Mouse (Mus musculus): ENCODE results near the gene Mad2l2. TPM values are rescaled to one million over a fixed set of nuclear protein-coding genes. Genes with fewer than 3 reads are reported as not detected.

Gene Mad2l2
- polyA plus RNA-seq, 1 experiment from 2014 or later = 47.6 TPM

- no peak overlapping the region for H3K9ac ChIP-seq (ENCODE audit: low read length)
- WGBS = 0% methylated on average over 28 of the region's 29 CpGs
- peaks cover 15% of the 10 kb centered on the region for H3K4me1 ChIP-seq (replicated peaks; ENCODE audit: control insufficient read depth, insufficient read depth, low read length)
Observed at GRCm38 (mm10) chr4:148164002-148164439, 33.8 kb downstream of the Mad2l2 start.

DNA sequence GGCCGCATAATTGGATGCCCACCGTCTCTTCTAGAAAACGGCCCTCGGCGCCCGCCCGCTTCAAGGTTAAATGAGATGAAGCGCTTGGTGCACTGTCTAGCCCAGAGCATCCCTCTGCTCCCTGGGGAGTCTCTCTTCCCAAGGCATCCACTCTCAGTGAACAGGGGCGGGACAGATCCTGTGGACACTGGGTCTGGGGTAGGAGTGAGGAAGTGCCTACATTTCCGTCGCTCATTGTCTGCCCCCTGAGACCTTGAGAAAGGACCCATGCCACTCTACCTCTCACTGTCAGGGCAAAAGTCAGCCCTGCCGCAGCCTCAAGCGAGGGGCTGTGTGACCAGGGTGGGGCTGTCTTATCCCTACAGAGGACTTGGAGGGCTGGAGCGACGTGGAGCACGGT is 34.3 kb downstream of the Mad2l2 start:
- Histone ChIP-seq H3K4me3 (ENCODE audit: low read length) (no peak overlapping the region), H3K27me3 (ENCODE audit: control insufficient read depth, insufficient read depth, low read depth, low read length) (peaks cover 70% of the 10 kb centered on the region), H3K36me3 (ENCODE audit: control insufficient read depth, insufficient read depth, low read length) (no peaks in the 10 kb centered on the region), H3K27ac (ENCODE audit: low read length) (no peak overlapping the region), H3K9ac (ENCODE audit: low read length) (no peak overlapping the region), H3K9me3 (ENCODE audit: control insufficient read depth, low read length) (no peaks in the 10 kb centered on the region), H3K4me1 (replicated peaks; ENCODE audit: control insufficient read depth, insufficient read depth, low read length) (peaks cover 11% of the 10 kb centered on the region), H3K4me2 (ENCODE audit: low read depth, low read length) (no peak overlapping the region)
- no peak for ATAC-seq (ENCODE audit: low read depth)
- WGBS = under 1% methylated on average over 16 of the region's 16 CpGs

More at GRCm38 (mm10) chr4:148164002-148164439, 33.8 kb downstream of the Mad2l2 start:
- peak; percentile 49 for ATAC-seq (ENCODE audit: low read depth)
- Histone ChIP-seq H3K4me2 (ENCODE audit: low read depth, low read length) (peak overlapping the region; percentile 48), H3K27me3 (ENCODE audit: control insufficient read depth, insufficient read depth, low read depth, low read length) (peaks cover 69% of the 10 kb centered on the region), H3K27ac (ENCODE audit: low read length) (no peak overlapping the region), H3K4me3 (ENCODE audit: low read length) (peak overlapping the region; percentile 27), H3K9me3 (ENCODE audit: control insufficient read depth, low read length) (no peaks in the 10 kb centered on the region), H3K36me3 (ENCODE audit: control insufficient read depth, insufficient read depth, low read length) (no peaks in the 10 kb centered on the region)

DNA sequence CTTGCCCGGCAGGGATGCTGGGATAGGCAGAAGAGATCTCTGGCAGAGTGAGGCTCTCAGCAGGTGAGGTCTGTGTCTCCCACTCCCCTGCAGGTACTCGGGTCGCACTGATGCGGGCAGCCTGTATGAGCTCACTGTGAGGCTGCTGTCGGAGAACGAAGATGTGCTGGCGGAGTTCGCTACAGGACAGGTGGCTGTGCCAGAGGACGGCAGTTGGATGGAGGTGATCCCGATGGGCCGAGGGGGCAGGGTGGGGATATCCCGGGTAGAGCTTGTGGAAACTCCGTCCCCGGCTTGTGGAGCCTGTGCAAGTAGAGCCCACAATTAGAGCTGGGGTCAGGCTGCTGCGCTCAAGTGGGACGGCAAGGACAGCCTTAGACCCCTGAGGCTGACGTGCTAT is 35.4 kb downstream of the Mad2l2 start:
- Histone ChIP-seq H3K27ac (ENCODE audit: low read length) (no peak overlapping the region), H3K27me3 (ENCODE audit: control insufficient read depth, insufficient read depth, low read depth, low read length) (peaks cover 72% of the 10 kb centered on the region), H3K4me2 (ENCODE audit: low read depth, low read length) (no peak overlapping the region), H3K9me3 (ENCODE audit: control insufficient read depth, low read length) (no peaks in the 10 kb centered on the region), H3K4me1 (replicated peaks; ENCODE audit: control insufficient read depth, insufficient read depth, low read length) (peaks cover 9% of the 10 kb centered on the region; the same call in 1 of the 2 replicates), H3K9ac (ENCODE audit: low read length) (no peak overlapping the region), H3K4me3 (ENCODE audit: low read length) (no peak overlapping the region), H3K36me3 (ENCODE audit: control insufficient read depth, insufficient read depth, low read length) (no peaks in the 10 kb centered on the region)
- ATAC-seq (ENCODE audit: low read depth) = no peak
- 9% methylated on average over 17 of the region's 17 CpGs for WGBS

GRCm38 (mm10) chr4:148166431-148166830 is 36.2 kb downstream of the Mad2l2 start:
- Histone ChIP-seq H3K4me2 (ENCODE audit: low read depth, low read length) (no peak overlapping the region), H3K4me3 (ENCODE audit: low read length) (no peak overlapping the region), H3K9me3 (ENCODE audit: control insufficient read depth, low read length) (no peaks in the 10 kb centered on the region), H3K4me1 (replicated peaks; ENCODE audit: control insufficient read depth, insufficient read depth, low read length) (peaks cover 7% of the 10 kb centered on the region; the same call in 1 of the 2 replicates), H3K27me3 (ENCODE audit: control insufficient read depth, insufficient read depth, low read depth, low read length) (peaks cover 68% of the 10 kb centered on the region), H3K36me3 (ENCODE audit: control insufficient read depth, insufficient read depth, low read length) (no peaks in the 10 kb centered on the region), H3K27ac (ENCODE audit: low read length) (no peak overlapping the region), H3K9ac (ENCODE audit: low read length) (peak overlapping the region; percentile 15; the same call in 1 of the 2 replicates)
- WGBS = 5% methylated on average over 10 of the region's 10 CpGs
- ATAC-seq (ENCODE audit: low read depth) = no peak

GRCm38 (mm10) chr4:148166986-148167385 is 36.8 kb downstream of the Mad2l2 start:
- ATAC-seq (ENCODE audit: low read depth) = no peak
- no peak overlapping the region for H3K9ac ChIP-seq (ENCODE audit: low read length)
- no peak overlapping the region for H3K27ac ChIP-seq (ENCODE audit: low read length)
- H3K4me3 ChIP-seq (ENCODE audit: low read length) = no peak overlapping the region
- peaks cover 66% of the 10 kb centered on the region for H3K27me3 ChIP-seq (ENCODE audit: control insufficient read depth, insufficient read depth, low read depth, low read length)
- H3K9me3 ChIP-seq (ENCODE audit: control insufficient read depth, low read length) = no peaks in the 10 kb centered on the region
- H3K4me2 ChIP-seq (ENCODE audit: low read depth, low read length) = 0 out of 2 replicates have a peak overlapping the region, but pooled peaks have one; percentile 6
- H3K4me1 ChIP-seq (replicated peaks; ENCODE audit: control insufficient read depth, insufficient read depth, low read length) = peaks cover 7% of the 10 kb centered on the region; the same call in 1 of the 2 replicates
- 18% methylated on average over 4 of the region's 4 CpGs for WGBS
- H3K36me3 ChIP-seq (ENCODE audit: control insufficient read depth, insufficient read depth, low read length) = no peaks in the 10 kb centered on the region

GRCm38 (mm10) chr4:148168287-148168686 is 38.1 kb downstream of the Mad2l2 start:
- no peak overlapping the region for H3K4me3 ChIP-seq (ENCODE audit: low read length)
- peaks cover 7% of the 10 kb centered on the region; the same call in 1 of the 2 replicates for H3K4me1 ChIP-seq (replicated peaks; ENCODE audit: control insufficient read depth, insufficient read depth, low read length)
- peaks cover 66% of the 10 kb centered on the region for H3K27me3 ChIP-seq (ENCODE audit: control insufficient read depth, insufficient read depth, low read depth, low read length)
- no peak overlapping the region for H3K27ac ChIP-seq (ENCODE audit: low read length)
- WGBS = 26% methylated on average over 7 of the region's 7 CpGs
- no peak overlapping the region for H3K4me2 ChIP-seq (ENCODE audit: low read depth, low read length)
- no peak overlapping the region for H3K9ac ChIP-seq (ENCODE audit: low read length)
- H3K9me3 ChIP-seq (ENCODE audit: control insufficient read depth, low read length) = no peaks in the 10 kb centered on the region
- no peak for ATAC-seq (ENCODE audit: low read depth)
- no peaks in the 10 kb centered on the region for H3K36me3 ChIP-seq (ENCODE audit: control insufficient read depth, insufficient read depth, low read length)

GRCm38 (mm10) chr4:148169586-148169985 is 39.4 kb downstream of the Mad2l2 start:
- 21% methylated on average over 15 of the region's 15 CpGs for WGBS
- ATAC-seq (ENCODE audit: low read depth) = no peak
- no peaks in the 10 kb centered on the region for H3K9me3 ChIP-seq (ENCODE audit: control insufficient read depth, low read length)
- no peak overlapping the region for H3K9ac ChIP-seq (ENCODE audit: low read length)
- no peak overlapping the region for H3K4me3 ChIP-seq (ENCODE audit: low read length)
- no peak overlapping the region for H3K4me2 ChIP-seq (ENCODE audit: low read depth, low read length)
- H3K27ac ChIP-seq (ENCODE audit: low read length) = no peak overlapping the region
- H3K4me1 ChIP-seq (replicated peaks; ENCODE audit: control insufficient read depth, insufficient read depth, low read length) = peaks cover 5% of the 10 kb centered on the region; the same call in 1 of the 2 replicates
- H3K36me3 ChIP-seq (ENCODE audit: control insufficient read depth, insufficient read depth, low read length) = no peaks in the 10 kb centered on the region
- H3K27me3 ChIP-seq (ENCODE audit: control insufficient read depth, insufficient read depth, low read depth, low read length) = peaks cover 68% of the 10 kb centered on the region

- no peak overlapping the region for H3K4me3 ChIP-seq (ENCODE audit: low read length)
- no peak overlapping the region for H3K27ac ChIP-seq (ENCODE audit: low read length)
- H3K36me3 ChIP-seq (ENCODE audit: control insufficient read depth, insufficient read depth, low read length) = no peaks in the 10 kb centered on the region
- no peak overlapping the region for H3K4me2 ChIP-seq (ENCODE audit: low read depth, low read length)
- no peak overlapping the region for H3K9ac ChIP-seq (ENCODE audit: low read length)
- peaks cover 68% of the 10 kb centered on the region for H3K27me3 ChIP-seq (ENCODE audit: control insufficient read depth, insufficient read depth, low read depth, low read length)
- H3K9me3 ChIP-seq (ENCODE audit: control insufficient read depth, low read length) = no peaks in the 10 kb centered on the region
- 2% methylated on average over 2 of the region's 2 CpGs for WGBS
- peaks cover 5% of the 10 kb centered on the region; the same call in 1 of the 2 replicates for H3K4me1 ChIP-seq (replicated peaks; ENCODE audit: control insufficient read depth, insufficient read depth, low read length)
- ATAC-seq (ENCODE audit: low read depth) = no peak
Observed at GRCm38 (mm10) chr4:148170842-148171241, 40.7 kb downstream of the Mad2l2 start.

DNA sequence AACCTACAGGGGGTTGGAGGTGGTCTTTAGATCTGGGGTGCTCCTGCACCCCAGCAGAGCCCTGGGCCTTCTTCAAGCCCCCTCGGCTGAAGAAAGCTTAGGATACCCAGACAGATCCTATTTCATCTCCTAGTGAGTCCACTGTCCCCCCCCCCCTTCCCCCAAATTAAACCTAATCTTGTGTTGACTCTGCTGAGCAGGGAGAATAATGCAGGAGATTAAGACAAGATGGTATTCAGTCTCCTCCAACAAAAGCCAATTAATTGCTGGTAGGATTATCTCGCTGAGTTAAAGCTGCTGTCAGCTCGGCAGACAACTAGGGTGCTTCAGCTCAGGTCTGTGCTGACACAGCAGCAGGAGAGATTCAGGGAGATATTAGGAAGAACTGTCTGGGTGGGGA is 41.1 kb downstream of the Mad2l2 start:
- H3K9ac ChIP-seq (ENCODE audit: low read length) = no peak overlapping the region
- H3K4me3 ChIP-seq (ENCODE audit: low read length) = no peak overlapping the region
- no peak for ATAC-seq (ENCODE audit: low read depth)
- H3K4me2 ChIP-seq (ENCODE audit: low read depth, low read length) = no peak overlapping the region
- WGBS = 32% methylated on average over 3 of the region's 3 CpGs
- H3K36me3 ChIP-seq (ENCODE audit: control insufficient read depth, insufficient read depth, low read length) = no peaks in the 10 kb centered on the region
- no peaks in the 10 kb centered on the region for H3K9me3 ChIP-seq (ENCODE audit: control insufficient read depth, low read length)
- H3K27ac ChIP-seq (ENCODE audit: low read length) = no peak overlapping the region
- peaks cover 65% of the 10 kb centered on the region for H3K27me3 ChIP-seq (ENCODE audit: control insufficient read depth, insufficient read depth, low read depth, low read length)
- peaks cover 5% of the 10 kb centered on the region; the same call in 1 of the 2 replicates for H3K4me1 ChIP-seq (replicated peaks; ENCODE audit: control insufficient read depth, insufficient read depth, low read length)
